Mouse (Mus musculus): Measurements from ENCODE around the gene Atp8b4.

GRCm38 (mm10) chr2:126458661-126459060, 41.8 kb downstream of the Atp8b4 start:
- TF ChIP-seq CTCF (IDR thresholded peaks at IDR 0.05; ENCODE audit: extremely low read depth, insufficient read depth, low read length) (no peak), POLR2A (IDR thresholded peaks at IDR 0.05; ENCODE audit: extremely low read depth, insufficient read depth, low read length) (no peak)
